Mouse (Mus musculus): ENCODE results near the gene Alox15. TPM values are rescaled to one million over a fixed set of nuclear protein-coding genes. Genes with fewer than 3 reads are reported as not detected.

Gene Alox15
- polyA plus RNA-seq, 1 experiment from 2014 or later: 0.16 TPM

DNA sequence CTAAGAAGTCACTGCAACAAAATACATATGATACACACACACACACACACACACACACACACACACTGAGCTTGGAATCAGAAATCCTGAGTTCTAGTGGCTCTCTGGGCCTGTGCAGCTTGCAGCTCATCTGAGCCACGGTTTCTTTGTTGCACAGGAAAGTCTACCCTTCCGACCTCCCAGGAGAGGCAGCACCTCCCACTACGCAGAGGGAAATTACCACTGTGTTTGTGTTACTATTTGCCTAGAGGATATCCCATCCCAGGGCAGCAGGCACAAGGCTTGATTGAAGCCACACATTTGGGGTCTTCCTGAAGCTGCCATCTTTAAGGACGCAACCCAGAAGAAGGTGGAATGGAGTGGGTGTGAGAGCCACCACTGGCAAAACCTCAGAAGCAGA, 54.4 kb downstream of the Alox15 start:
- no peak overlapping the region for H3K4me3 ChIP-seq
- no peaks in the 10 kb centered on the region for H3K36me3 ChIP-seq
- H3K4me1 ChIP-seq (replicated peaks): no peaks in the 10 kb centered on the region
- DNase-seq (ENCODE audit: low spot score): no peak
- H3K27me3 ChIP-seq (ENCODE audit: insufficient read depth, poor library complexity, severe bottlenecking): no peaks in the 10 kb centered on the region
- H3K27ac ChIP-seq: no peak overlapping the region
- H3K9me3 ChIP-seq: peaks cover 6% of the 10 kb centered on the region
- 59% methylated on average over 4 of the region's 4 CpGs for WGBS

Other genes with a start within 250 kb of the Alox15 start
- gene Mgl2, start 221.7 kb downstream of the Alox15 start, polyA plus RNA-seq (2016; fragmentation: Nextera tagmentation; extraction: Ambion mirVana): not detected in 2 replicates
- 0.35 and 0.81 TPM in 2 replicates for gene Clec10a, start 195.8 kb downstream of the Alox15 start, polyA plus RNA-seq (2016; fragmentation: Nextera tagmentation; extraction: Ambion mirVana)
- gene Slc16a11, start 139.3 kb downstream of the Alox15 start, polyA plus RNA-seq (2016; fragmentation: Nextera tagmentation; extraction: Ambion mirVana): 0.93 and 1.5 TPM in 2 replicates
- 15.7 and 18.0 TPM in 2 replicates for gene Slc16a13, start 131.0 kb downstream of the Alox15 start, polyA plus RNA-seq (2016; fragmentation: Nextera tagmentation; extraction: Ambion mirVana)
- 5.5 and 5.6 TPM in 2 replicates for gene Bcl6b, start 122.2 kb downstream of the Alox15 start, polyA plus RNA-seq (2016; fragmentation: Nextera tagmentation; extraction: Ambion mirVana)
- gene 0610010K14Rik, start 114.1 kb downstream of the Alox15 start, polyA plus RNA-seq (2016; fragmentation: Nextera tagmentation; extraction: Ambion mirVana): 240 and 261 TPM in 2 replicates
- gene Gm21988, start 112.2 kb downstream of the Alox15 start, polyA plus RNA-seq (2016; fragmentation: Nextera tagmentation; extraction: Ambion mirVana): 10.0 and 14.5 TPM in 2 replicates
- 125 and 171 TPM in 2 replicates for gene Rnasek, start 112.2 kb downstream of the Alox15 start, polyA plus RNA-seq (2016; fragmentation: Nextera tagmentation; extraction: Ambion mirVana)
- gene Alox12, start 96.7 kb downstream of the Alox15 start, polyA plus RNA-seq (2016; fragmentation: Nextera tagmentation; extraction: Ambion mirVana): 2.4 and 3.7 TPM in 2 replicates
- gene Alox12e, start 29.4 kb downstream of the Alox15 start, polyA plus RNA-seq (2016; fragmentation: Nextera tagmentation; extraction: Ambion mirVana): not detected in 2 replicates
- gene Pelp1, start 58.0 kb upstream of the Alox15 start, polyA plus RNA-seq (2016; fragmentation: Nextera tagmentation; extraction: Ambion mirVana): 50.6 and 53.0 TPM in 2 replicates
- gene Arrb2, start 80.6 kb upstream of the Alox15 start, polyA plus RNA-seq (2016; fragmentation: Nextera tagmentation; extraction: Ambion mirVana): 31.1 and 32.7 TPM in 2 replicates
- 48.3 and 49.2 TPM in 2 replicates for gene Med11, start 99.9 kb upstream of the Alox15 start, polyA plus RNA-seq (2016; fragmentation: Nextera tagmentation; extraction: Ambion mirVana)
- gene Zmynd15, start 107.4 kb upstream of the Alox15 start, polyA plus RNA-seq (2016; fragmentation: Nextera tagmentation; extraction: Ambion mirVana): 0.25 and 0.30 TPM in 2 replicates
- 0.31 and 0.41 TPM in 2 replicates for gene Cxcl16, start 108.0 kb upstream of the Alox15 start, polyA plus RNA-seq (2016; fragmentation: Nextera tagmentation; extraction: Ambion mirVana)
- gene Tm4sf5, start 153.2 kb upstream of the Alox15 start, polyA plus RNA-seq (2016; fragmentation: Nextera tagmentation; extraction: Ambion mirVana): 0.52 TPM in 1 of 2 replicates, not detected in the other
- gene Vmo1, start 162.6 kb upstream of the Alox15 start, polyA plus RNA-seq (2016; fragmentation: Nextera tagmentation; extraction: Ambion mirVana): 0.34 TPM in 1 of 2 replicates, not detected in the other
- gene Gltpd2, start 167.2 kb upstream of the Alox15 start, polyA plus RNA-seq (2016; fragmentation: Nextera tagmentation; extraction: Ambion mirVana): 0.35 and 0.47 TPM in 2 replicates
- gene Psmb6, start 173.3 kb upstream of the Alox15 start, polyA plus RNA-seq (2016; fragmentation: Nextera tagmentation; extraction: Ambion mirVana): 1,108 and 1,160 TPM in 2 replicates
- gene Gm40193, start 180.9 kb upstream of the Alox15 start, polyA plus RNA-seq (2016; fragmentation: Nextera tagmentation; extraction: Ambion mirVana): not detected in 2 replicates
- gene Pld2, start 188.0 kb upstream of the Alox15 start, polyA plus RNA-seq (2016; fragmentation: Nextera tagmentation; extraction: Ambion mirVana): 3.8 and 4.1 TPM in 2 replicates
- 12.6 and 14.6 TPM in 2 replicates for gene Mink1, start 210.8 kb upstream of the Alox15 start, polyA plus RNA-seq (2016; fragmentation: Nextera tagmentation; extraction: Ambion mirVana)

Measured in hindbrain, embryonic 10.5 days (tissue).